Mouse (Mus musculus): ENCODE results near the gene Cep162. TPM values are rescaled to one million over a fixed set of nuclear protein-coding genes. Genes with fewer than 3 reads are reported as not detected.

Cep162 gene
- polyA plus RNA-seq, 1 experiment from 2014 or later, result 5.9 TPM

DNA sequence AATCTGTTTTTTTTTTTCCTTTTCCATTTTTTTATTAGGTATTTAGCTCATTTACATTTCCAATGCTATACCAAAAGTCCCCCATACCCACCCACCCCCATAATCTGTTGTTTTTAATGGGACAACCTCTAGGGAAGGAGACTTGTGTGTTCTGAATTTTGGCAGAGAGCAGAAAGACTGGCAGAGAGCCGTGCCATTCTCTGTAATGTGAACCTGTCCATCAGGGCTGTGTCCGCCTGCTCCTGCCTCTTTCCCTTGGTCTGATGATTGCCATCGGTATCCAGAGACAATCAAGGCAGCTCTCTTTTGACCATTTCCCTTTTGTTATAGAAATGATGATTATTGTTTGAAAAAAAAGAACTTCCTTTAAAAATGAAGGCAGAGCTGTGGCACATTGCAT lies 84.4 kb downstream of the Cep162 start:
- Histone ChIP-seq H3K4me1 (ENCODE audit: control insufficient read depth, insufficient read depth, low read depth, low read length) (no peaks in the 10 kb centered on the region), H3K4me2 (ENCODE audit: low read length) (no peak overlapping the region), H3K27ac (ENCODE audit: low read depth, low read length) (no peak overlapping the region), H3K36me3 (ENCODE audit: control insufficient read depth, insufficient read depth, low read length) (no peaks in the 10 kb centered on the region), H3K9me3 (ENCODE audit: control insufficient read depth, low read length) (no peaks in the 10 kb centered on the region), H3K27me3 (replicated peaks; ENCODE audit: control insufficient read depth, insufficient read depth, low read length) (no peaks in the 10 kb centered on the region), H3K9ac (ENCODE audit: low read depth, low read length) (no peak overlapping the region), H3K4me3 (ENCODE audit: low read length) (no peak overlapping the region)
- 67% methylated on average over 3 of the region's 3 CpGs for WGBS
- no peak for ATAC-seq

DNA sequence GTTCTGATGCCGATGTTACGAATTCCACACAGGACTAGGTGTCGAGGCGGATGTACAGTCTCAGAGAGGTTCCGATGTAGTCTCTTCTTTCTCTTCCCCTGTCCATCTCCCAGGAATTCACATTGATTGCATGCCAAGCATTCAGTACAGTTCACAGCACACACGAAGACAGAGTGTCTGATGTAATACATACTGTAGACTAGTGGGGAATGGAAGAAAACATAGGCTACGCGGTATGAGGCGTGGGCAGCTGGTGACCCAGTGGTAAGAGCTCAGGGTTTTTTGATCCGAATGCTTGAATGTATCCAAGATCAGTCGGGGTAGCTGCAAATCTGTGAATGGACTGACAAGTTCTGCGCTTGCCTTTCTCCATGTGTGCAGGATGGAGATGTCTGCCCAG lies 86.2 kb downstream of the Cep162 start:
- no peaks in the 10 kb centered on the region for H3K9me3 ChIP-seq (ENCODE audit: control insufficient read depth, low read length)
- no peaks in the 10 kb centered on the region for H3K27me3 ChIP-seq (replicated peaks; ENCODE audit: control insufficient read depth, insufficient read depth, low read length)
- 84% methylated on average over 12 of the region's 12 CpGs for WGBS
- no peak overlapping the region for H3K4me2 ChIP-seq (ENCODE audit: low read length)
- ATAC-seq, result no peak
- H3K27ac ChIP-seq (ENCODE audit: low read depth, low read length), result no peak overlapping the region
- no peaks in the 10 kb centered on the region for H3K36me3 ChIP-seq (ENCODE audit: control insufficient read depth, insufficient read depth, low read length)
- no peak overlapping the region for H3K9ac ChIP-seq (ENCODE audit: low read depth, low read length)
- H3K4me3 ChIP-seq (ENCODE audit: low read length), result no peak overlapping the region
- H3K4me1 ChIP-seq (ENCODE audit: control insufficient read depth, insufficient read depth, low read depth, low read length), result no peaks in the 10 kb centered on the region

DNA sequence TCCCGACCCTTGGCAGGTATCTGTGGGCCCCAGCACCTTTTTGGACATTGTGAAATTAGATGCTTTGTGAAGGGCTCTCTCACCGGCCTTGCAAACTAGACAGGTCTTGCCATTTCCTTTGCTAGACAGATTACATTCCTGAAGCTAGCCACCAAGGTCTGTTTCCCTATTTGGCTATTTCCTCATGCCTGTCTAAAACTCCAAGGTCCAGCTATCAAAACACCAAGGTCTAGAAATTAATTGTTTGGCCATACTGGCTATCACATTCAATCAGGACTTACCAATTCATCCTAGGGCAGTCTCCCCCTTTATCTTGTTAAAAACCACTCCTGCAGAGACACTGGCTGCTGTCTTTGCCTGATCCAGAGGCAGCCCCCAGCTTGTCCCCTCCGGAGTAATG lies 87.3 kb downstream of the Cep162 start:
- Histone ChIP-seq H3K4me1 (ENCODE audit: control insufficient read depth, insufficient read depth, low read depth, low read length) (no peaks in the 10 kb centered on the region), H3K27ac (ENCODE audit: low read depth, low read length) (no peak overlapping the region), H3K4me2 (ENCODE audit: low read length) (no peak overlapping the region), H3K9me3 (ENCODE audit: control insufficient read depth, low read length) (no peaks in the 10 kb centered on the region), H3K4me3 (ENCODE audit: low read length) (no peak overlapping the region), H3K36me3 (ENCODE audit: control insufficient read depth, insufficient read depth, low read length) (no peaks in the 10 kb centered on the region), H3K27me3 (replicated peaks; ENCODE audit: control insufficient read depth, insufficient read depth, low read length) (no peaks in the 10 kb centered on the region), H3K9ac (ENCODE audit: low read depth, low read length) (no peak overlapping the region)
- WGBS, result 62% methylated on average over 3 of the region's 3 CpGs
- no peak for ATAC-seq

DNA sequence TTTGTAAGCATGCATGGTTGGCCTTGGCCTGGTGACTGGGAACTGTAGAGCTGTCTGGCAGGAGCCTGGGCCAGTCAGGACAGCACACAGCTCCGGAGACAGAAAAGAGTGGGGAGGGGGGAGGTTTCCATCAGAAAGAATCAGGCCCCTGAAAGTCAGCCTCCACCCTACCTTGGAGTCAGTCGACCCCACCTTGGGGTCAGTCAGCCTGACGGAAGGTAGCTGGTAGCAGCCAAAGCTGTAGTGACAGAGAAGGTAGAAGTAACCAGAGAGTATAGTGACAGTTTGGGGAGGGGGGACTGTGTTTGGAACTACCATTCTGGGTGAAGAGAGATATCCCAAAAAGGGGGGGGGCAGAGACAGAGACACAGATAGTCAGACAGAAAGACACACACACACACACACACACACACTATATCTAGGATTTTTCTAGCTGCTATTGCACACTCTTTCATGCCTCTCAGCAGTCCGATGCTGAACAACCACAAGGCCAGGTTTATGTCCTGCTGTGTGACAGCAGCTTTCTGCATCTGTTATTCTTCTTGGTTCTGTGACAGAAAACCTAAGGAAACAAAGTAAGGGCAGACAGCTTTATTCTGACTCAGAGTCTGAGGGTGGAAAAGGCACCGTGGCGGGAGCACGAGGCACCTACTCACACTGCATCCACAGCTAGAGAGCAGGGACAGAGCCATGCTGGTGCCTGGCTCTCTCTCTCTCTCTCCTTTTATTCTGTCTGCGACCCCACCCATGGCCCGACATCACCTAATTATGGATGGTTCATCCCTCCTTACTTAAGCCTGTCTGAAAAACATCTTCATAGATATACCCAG lies 88.1 kb downstream of the Cep162 start:
- ATAC-seq, result peak; percentile 51
- 0 out of 2 replicates have a peak overlapping the region, but pooled peaks have one; percentile 10 for H3K9ac ChIP-seq (ENCODE audit: low read depth, low read length)
- no peak overlapping the region for H3K4me2 ChIP-seq (ENCODE audit: low read length)
- no peak overlapping the region for H3K4me3 ChIP-seq (ENCODE audit: low read length)
- no peaks in the 10 kb centered on the region for H3K9me3 ChIP-seq (ENCODE audit: control insufficient read depth, low read length)
- no peaks in the 10 kb centered on the region for H3K27me3 ChIP-seq (replicated peaks; ENCODE audit: control insufficient read depth, insufficient read depth, low read length)
- H3K27ac ChIP-seq (ENCODE audit: low read depth, low read length), result no peak overlapping the region
- no peaks in the 10 kb centered on the region for H3K4me1 ChIP-seq (ENCODE audit: control insufficient read depth, insufficient read depth, low read depth, low read length)
- 60% methylated on average over 9 of the region's 9 CpGs for WGBS
- H3K36me3 ChIP-seq (ENCODE audit: control insufficient read depth, insufficient read depth, low read length), result no peaks in the 10 kb centered on the region

DNA sequence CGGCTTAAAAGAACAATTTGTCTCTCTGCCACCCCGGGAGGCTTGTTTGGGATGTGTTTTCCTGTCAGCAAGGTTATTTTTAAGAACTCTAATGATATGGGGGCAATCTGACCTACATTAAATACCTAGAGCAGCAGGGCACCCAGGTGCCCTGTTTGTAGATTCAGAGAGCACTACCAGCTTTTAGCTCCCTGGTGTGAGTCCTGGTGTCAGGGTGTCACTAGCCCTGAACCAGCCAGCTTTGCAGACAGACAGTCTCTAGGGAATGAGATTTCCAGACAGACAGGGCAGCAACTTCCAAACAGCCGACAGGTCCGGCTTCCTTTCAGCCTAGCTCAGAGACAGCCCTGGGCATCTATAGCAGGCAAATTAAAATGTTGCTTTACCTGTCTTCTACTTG lies 92.8 kb downstream of the Cep162 start:
- no peak overlapping the region for H3K4me2 ChIP-seq (ENCODE audit: low read length)
- no peaks in the 10 kb centered on the region for H3K9me3 ChIP-seq (ENCODE audit: control insufficient read depth, low read length)
- 82% methylated on average over 4 of the region's 4 CpGs for WGBS
- H3K9ac ChIP-seq (ENCODE audit: low read depth, low read length), result no peak overlapping the region
- H3K4me3 ChIP-seq (ENCODE audit: low read length), result no peak overlapping the region
- no peaks in the 10 kb centered on the region for H3K4me1 ChIP-seq (ENCODE audit: control insufficient read depth, insufficient read depth, low read depth, low read length)
- H3K27ac ChIP-seq (ENCODE audit: low read depth, low read length), result no peak overlapping the region
- no peaks in the 10 kb centered on the region for H3K27me3 ChIP-seq (replicated peaks; ENCODE audit: control insufficient read depth, insufficient read depth, low read length)
- ATAC-seq, result no peak
- H3K36me3 ChIP-seq (ENCODE audit: control insufficient read depth, insufficient read depth, low read length), result no peaks in the 10 kb centered on the region

DNA sequence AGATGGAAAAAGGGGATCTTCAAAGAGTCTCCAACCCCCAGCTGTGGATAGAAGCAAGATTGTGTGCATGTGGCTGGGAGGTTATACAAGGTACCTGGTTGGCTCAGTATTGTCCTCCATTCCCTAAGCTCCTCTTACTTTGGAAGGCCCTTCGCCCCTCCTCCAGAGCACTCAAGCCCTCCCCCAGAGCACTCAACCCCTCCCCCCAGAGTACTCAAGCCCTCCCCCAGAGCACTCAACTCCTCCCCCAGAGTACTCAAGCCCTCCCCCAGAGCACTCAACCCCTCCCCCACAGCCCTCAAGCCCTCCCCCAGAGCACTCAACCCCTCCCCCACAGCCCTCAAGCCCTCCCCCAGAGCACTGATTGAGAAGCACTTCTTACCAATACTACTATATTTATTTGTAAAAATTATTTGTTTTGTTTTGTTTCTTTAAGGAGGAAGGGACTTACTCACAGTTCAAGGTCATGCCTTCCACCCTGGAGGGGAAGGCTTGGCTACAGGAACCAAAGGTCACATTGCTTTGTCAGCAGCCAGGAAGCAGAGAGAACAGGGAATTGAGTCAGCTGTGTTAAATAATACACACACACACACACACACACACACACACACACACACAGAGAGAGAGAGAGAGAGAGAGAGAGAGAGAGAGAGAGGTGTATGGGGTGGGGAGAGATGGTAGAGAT lies 102.6 kb downstream of the Cep162 start:
- Histone ChIP-seq H3K27ac (ENCODE audit: low read depth, low read length) (no peak overlapping the region), H3K36me3 (ENCODE audit: control insufficient read depth, insufficient read depth, low read length) (no peaks in the 10 kb centered on the region), H3K9me3 (ENCODE audit: control insufficient read depth, low read length) (no peaks in the 10 kb centered on the region), H3K27me3 (replicated peaks; ENCODE audit: control insufficient read depth, insufficient read depth, low read length) (no peaks in the 10 kb centered on the region), H3K4me2 (ENCODE audit: low read length) (no peak overlapping the region), H3K4me1 (ENCODE audit: control insufficient read depth, insufficient read depth, low read depth, low read length) (no peaks in the 10 kb centered on the region), H3K9ac (ENCODE audit: low read depth, low read length) (no peak overlapping the region), H3K4me3 (ENCODE audit: low read length) (no peak overlapping the region)
- no peak for ATAC-seq
- WGBS, result 75% methylated on average over 1 of the region's 1 CpGs

DNA sequence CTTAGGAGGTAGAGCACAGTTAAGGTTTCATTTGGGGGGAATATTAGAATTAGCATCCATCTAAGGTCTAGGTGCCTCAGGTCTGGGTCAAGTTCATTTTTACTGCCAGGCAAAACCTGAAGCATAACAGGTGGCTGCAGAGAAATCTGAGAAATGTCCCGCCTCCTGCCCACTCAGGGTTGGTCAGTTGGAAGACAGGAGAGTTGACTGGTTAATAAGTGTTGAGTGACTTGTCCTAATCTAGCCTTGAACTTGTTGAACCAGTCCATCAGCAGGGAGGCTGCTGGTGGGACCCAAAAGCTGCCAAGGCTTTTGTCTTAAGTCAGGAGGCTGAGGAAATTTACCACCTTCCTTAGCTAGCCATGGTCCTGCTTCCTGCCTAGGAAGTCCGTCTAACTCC lies 107.4 kb downstream of the Cep162 start:
- Histone ChIP-seq H3K9ac (ENCODE audit: low read depth, low read length) (no peak overlapping the region), H3K4me2 (ENCODE audit: low read length) (no peak overlapping the region), H3K27ac (ENCODE audit: low read depth, low read length) (no peak overlapping the region), H3K27me3 (replicated peaks; ENCODE audit: control insufficient read depth, insufficient read depth, low read length) (peaks cover 9% of the 10 kb centered on the region), H3K9me3 (ENCODE audit: control insufficient read depth, low read length) (no peaks in the 10 kb centered on the region), H3K4me3 (ENCODE audit: low read length) (no peak overlapping the region), H3K4me1 (ENCODE audit: control insufficient read depth, insufficient read depth, low read depth, low read length) (peaks cover 7% of the 10 kb centered on the region; the same call in 1 of the 2 replicates), H3K36me3 (ENCODE audit: control insufficient read depth, insufficient read depth, low read length) (no peaks in the 10 kb centered on the region)
- 86% methylated on average over 2 of the region's 2 CpGs for WGBS
- no peak for ATAC-seq

DNA sequence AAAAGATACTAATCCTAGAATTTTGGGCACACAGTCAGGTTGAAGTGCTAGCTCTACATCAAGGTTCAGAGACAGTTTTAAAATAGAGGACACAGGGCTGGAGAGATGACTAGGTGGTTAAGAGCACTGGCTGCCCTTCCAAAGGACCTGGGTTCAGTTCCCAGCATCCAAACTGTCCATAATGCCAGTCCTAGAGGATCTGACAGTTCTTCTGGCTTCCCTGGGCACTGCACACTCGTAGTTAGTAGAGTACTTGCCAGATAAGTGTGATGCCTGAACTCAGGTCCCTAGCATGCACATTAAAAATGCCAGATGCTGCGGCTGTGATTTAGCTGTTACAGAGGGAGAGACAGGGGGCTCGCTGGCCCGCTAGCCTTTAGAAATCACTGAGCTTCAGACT lies 108.9 kb downstream of the Cep162 start:
- Histone ChIP-seq H3K4me2 (ENCODE audit: low read length) (no peak overlapping the region), H3K27ac (ENCODE audit: low read depth, low read length) (no peak overlapping the region), H3K4me1 (ENCODE audit: control insufficient read depth, insufficient read depth, low read depth, low read length) (peaks cover 7% of the 10 kb centered on the region; the same call in 1 of the 2 replicates), H3K9ac (ENCODE audit: low read depth, low read length) (no peak overlapping the region), H3K4me3 (ENCODE audit: low read length) (no peak overlapping the region), H3K36me3 (ENCODE audit: control insufficient read depth, insufficient read depth, low read length) (no peaks in the 10 kb centered on the region), H3K27me3 (replicated peaks; ENCODE audit: control insufficient read depth, insufficient read depth, low read length) (peaks cover 9% of the 10 kb centered on the region), H3K9me3 (ENCODE audit: control insufficient read depth, low read length) (no peaks in the 10 kb centered on the region)
- WGBS, result 88% methylated on average over 4 of the region's 4 CpGs
- ATAC-seq, result no peak

DNA sequence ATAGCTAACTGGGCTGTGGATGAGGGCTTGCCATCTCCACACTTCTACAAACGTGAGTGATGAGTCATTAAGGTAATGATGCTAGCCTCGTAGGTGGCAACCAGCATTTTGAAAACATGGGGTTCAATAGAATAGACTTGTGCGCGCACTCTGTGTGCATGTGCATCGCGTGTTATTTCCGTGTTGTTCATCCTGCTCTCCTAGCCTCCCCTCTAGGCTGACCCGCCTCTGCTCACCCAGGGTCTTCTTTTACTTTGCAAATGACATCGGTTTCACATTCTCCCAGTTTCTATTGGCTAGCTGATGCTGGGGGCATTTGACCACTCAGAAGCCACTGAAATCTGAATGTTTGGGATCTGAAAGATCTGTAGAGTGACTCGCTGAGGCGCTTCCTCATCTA lies 109.7 kb downstream of the Cep162 start:
- H3K36me3 ChIP-seq (ENCODE audit: control insufficient read depth, insufficient read depth, low read length), result no peaks in the 10 kb centered on the region
- H3K4me1 ChIP-seq (ENCODE audit: control insufficient read depth, insufficient read depth, low read depth, low read length), result peaks cover 7% of the 10 kb centered on the region; the same call in 1 of the 2 replicates
- H3K27ac ChIP-seq (ENCODE audit: low read depth, low read length), result no peak overlapping the region
- 31% methylated on average over 11 of the region's 11 CpGs for WGBS
- H3K4me2 ChIP-seq (ENCODE audit: low read length), result peak overlapping the region; percentile 88
- no peak overlapping the region; the same call in 1 of the 2 replicates for H3K4me3 ChIP-seq (ENCODE audit: low read length)
- H3K9ac ChIP-seq (ENCODE audit: low read depth, low read length), result no peak overlapping the region
- ATAC-seq, result no peak
- no peaks in the 10 kb centered on the region for H3K9me3 ChIP-seq (ENCODE audit: control insufficient read depth, low read length)
- H3K27me3 ChIP-seq (replicated peaks; ENCODE audit: control insufficient read depth, insufficient read depth, low read length), result peaks cover 9% of the 10 kb centered on the region
